In genomic region chr8:35268986-35269385, GRCm38 (mm10) we compare ENCODE assay signal across 13 mouse cellular contexts.
"Had no signal": no experiment of that assay in that cellular context is flagged by ENCODE, and none has a peak within 500 bp of the region (broad histone marks: within the 10 kb centered on the region; RNA-seq: fewer than 3 reads in every experiment).

No protein-coding gene starts in this region.

- H3K4me3 ChIP-seq: layer of hippocampus, adult 2 months; left cerebral cortex, adult 2 months; liver, embryonic 13.5 days had no signal

- H3K27me3 ChIP-seq: liver, embryonic 13.5 days had no signal

- H3K4me2 ChIP-seq: liver, embryonic 13.5 days; midbrain, embryonic 11.5 days had no signal

- H3K9ac ChIP-seq: liver, embryonic 13.5 days had no signal

- H3K9me3 ChIP-seq: liver, embryonic 13.5 days had no signal

- DNase-seq: kidney, postnatal 25 days; layer of hippocampus, postnatal 36 days; liver, embryonic 13.5 days; lung, adult 2 months; lung, postnatal 14 days; lung, postnatal 4 days; midbrain, embryonic 14.5 days; thymus, postnatal 25 days had no signal

- H3K36me3 ChIP-seq: liver, embryonic 13.5 days had no signal

- H3K27ac ChIP-seq: kidney, postnatal 0 days; layer of hippocampus, adult 2 months; left cerebral cortex, adult 2 months; liver, embryonic 13.5 days; stomach, postnatal 0 days had no signal

- H3K4me1 ChIP-seq: liver, embryonic 13.5 days had no signal
